Mouse (Mus musculus) Muller cell, postnatal 12 days (primary cell): ENCODE data around the gene Dock11.
A peak's percentile ranks its signal among the peaks of the same experiment; 100 is the strongest.

Experiments
- DNase-seq: peaks from one replicate; pipeline ENCODE4 v3.0.0-alpha.2; 2015; ENCODE audit errors: inconsistent ontology term

The Dock11 gene

GRCm38 (mm10) chrX:35950135-35950534 lies 61.5 kb downstream of the Dock11 start:
- DNase-seq = no peak

DNA sequence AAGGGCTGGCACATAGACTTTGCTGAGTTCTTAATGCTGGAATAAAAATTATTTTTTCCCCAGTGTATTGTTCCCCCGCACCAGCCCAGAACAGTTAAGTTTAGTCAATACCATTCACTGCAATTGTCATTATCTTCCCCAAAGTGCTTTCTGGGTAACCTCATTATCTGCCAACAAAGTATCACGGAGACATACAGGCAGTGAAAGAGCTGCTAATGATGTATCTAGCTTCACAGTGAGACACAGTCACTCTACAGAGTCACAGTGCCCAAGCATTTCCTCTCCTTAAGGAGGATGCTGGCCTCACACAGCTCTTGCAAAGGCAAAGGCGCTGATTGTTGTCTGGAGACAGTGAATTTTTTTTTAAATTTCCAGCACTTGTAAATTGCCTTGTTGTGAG lies 63.3 kb downstream of the Dock11 start:
- DNase-seq = peak; percentile 22

DNA sequence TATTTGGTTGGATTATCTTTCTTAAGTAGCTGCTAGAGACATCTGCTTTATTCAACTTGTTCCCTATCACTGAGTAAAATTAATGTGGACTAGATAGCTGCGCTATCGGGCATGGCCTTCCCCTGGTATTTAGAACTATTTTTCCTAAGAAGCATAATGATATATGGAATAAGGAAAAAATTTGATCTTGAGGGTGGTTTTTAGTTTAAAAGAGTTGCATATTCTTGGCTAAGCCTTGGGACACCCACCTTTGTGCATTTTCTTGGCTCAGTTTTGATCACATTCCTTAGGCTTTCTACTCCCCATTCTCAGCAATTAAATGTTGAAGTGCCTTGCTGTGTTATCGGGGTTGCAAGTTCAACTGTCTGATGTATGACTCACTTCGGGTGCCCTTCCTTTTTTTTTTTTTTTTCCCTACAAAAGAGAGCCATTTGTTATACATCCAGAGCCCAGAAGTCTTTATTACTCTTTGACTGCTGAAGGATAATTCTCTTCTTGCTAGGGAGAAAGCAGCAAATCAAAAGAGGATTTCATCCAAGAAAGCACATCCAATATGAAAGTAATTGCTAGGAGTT lies 64.0 kb downstream of the Dock11 start:
- peak; percentile 65 for DNase-seq

GRCm38 (mm10) chrX:35956236-35956635 lies 67.6 kb downstream of the Dock11 start:
- DNase-seq = no peak

DNA sequence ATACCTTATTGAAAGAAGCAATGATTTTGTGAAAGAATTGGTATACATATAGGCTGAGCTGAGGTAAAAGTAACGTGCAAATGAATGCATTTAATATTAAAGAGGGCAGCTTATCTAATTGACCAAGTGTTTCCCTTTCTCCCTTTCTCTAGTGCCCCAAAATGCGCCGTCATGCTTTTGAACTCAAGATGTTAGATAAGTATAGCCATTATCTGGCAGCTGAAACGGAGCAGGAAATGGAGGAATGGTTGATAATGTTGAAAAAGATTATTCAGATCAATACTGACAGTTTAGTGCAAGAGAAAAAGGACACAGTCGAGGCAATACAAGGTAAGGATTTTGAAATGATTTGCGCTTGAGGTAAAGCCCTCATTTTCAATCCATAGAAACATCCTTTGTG lies 74.5 kb downstream of the Dock11 start:
- DNase-seq = no peak

- no peak for DNase-seq
These were observed 80.6 kb downstream of the Dock11 start for GRCm38 (mm10) chrX:35969276-35969675.

DNA sequence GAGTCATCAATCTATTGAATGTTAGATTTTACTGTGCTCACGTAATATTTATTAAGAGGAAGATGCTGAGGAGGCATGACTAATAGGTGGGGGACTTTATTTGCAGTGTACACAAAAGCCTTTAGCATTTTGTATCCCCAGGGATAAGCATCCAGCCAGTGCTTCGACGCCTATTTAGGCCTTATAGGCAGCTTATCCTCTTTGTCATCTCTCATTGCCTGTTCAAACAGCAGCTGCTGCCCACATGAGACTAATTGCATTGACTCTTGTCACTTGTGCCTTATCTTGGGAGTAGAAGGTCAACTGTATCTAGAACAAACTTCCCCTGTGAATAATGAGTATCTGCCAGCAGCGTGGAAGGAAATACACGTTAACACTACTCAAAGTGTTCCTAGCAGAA lies 88.0 kb downstream of the Dock11 start:
- no peak for DNase-seq

DNA sequence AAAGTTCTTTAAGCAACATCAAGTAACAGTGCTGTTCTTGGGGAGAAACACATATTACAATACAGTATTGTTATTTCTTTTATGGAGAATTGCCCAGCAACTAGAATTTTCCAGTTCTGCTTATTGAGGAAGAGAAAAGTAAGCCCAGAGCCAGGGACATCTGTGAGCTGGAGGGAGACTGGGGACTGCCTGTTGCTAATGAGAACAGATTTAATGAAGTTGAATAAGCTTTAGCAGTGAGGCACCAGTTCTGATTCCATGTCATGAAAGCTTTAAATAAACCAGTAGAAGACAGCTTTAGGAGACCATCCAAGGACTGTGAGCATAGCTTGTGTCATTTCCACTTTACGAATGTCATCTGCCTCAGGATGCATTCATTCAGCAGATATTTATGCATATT lies 99.3 kb downstream of the Dock11 start:
- DNase-seq = no peak

DNA sequence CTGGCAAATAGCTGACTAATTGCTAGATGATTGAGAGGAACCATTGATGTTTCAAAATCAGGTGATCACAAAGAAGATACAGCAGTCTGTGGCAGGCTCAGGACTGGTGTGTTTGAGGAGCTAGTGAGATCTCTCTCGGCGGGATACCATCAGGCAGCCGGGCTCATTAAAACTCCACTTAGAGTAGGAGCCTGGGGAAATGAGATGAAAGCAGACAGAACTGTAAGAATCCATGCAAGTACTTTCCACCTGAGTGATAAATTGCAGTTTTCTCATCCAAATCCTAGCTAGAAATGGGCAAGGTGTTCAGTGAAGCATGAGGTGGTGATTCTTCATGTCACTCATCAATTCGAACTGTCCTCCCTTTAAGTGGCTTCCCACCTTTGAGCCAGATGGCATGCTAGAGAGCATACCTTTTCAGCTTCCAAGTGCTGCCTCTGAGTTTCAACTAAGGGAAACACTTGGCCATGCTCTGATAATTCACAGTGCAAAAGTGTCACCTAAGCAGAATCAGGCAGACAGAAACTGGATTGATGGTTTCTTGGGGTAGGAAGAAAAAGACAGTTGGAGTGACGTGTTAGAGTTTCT lies 102.0 kb downstream of the Dock11 start:
- DNase-seq = no peak

DNA sequence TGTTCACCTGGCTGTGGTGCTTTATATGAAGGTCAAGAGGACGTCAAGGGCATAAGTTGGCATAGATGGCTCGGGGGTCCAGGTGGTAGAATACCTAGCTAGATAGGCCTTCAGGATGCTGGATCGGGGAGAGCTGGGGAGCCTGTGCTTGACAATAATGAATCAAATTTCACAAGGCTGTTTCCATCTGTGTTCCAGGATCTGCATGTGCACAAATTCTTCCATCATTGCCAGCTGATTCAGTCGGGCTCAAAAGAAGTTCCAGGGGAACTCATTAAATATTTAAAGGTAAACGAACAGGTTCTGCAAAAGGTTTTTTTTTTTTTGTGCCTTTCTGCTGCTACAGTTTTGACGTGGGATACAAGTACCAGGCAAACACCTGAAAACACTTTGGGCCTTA lies 105.6 kb downstream of the Dock11 start:
- DNase-seq = no peak

GRCm38 (mm10) chrX:35997004-35997403 lies 108.4 kb downstream of the Dock11 start:
- DNase-seq = peak; percentile 26

DNA sequence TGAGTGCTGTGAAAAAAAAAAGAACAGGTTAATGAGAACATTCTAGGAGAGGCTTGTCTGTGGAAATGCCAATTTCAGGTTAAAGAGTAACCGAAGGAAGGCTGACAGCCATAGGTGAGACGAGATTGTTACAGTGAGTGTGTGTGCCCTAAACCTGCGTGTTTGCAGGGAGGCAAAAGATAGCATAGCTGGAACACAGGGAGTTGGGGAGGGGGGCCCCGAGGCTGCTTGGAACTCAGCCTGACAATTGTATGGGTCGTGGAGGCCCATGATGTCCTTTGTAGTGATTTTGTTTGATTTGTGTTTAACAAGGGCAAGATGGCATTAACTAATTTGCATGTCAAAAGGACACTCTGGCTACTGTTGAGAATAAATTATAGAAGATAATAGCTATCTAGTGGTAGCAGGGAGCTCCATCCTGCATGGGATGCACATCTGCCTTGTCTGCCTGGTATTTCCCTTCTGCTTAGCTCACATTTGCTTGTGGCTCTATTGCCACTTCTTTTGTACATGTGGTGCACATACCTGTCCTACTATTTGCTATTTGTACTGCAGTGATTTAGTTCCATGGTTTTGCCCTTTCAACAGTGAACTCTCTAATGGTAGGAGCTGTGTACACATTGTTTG lies 109.3 kb downstream of the Dock11 start:
- DNase-seq = no peak

GRCm38 (mm10) chrX:36025651-36026050 lies 137.0 kb downstream of the Dock11 start:
- no peak for DNase-seq

DNA sequence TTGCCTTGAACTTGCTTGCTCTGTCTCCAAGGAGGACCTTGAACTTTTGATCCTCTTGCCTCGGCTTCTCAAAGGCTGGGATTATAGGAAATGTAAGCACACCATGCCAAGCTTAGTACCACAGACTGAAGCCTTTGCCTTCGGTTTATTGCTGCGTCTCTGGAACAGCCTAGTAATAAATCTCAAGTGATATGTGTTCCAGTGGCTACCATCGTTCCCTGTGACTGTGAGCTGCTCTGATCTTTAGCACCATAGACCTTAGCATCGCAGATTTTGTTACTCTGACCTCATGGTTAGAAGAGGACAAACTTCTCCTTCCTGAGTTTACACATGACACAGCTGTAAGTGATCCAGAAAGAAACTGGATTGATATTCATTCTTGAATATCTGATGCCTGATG lies 142.5 kb downstream of the Dock11 start:
- DNase-seq = no peak

- no peak for DNase-seq
These were observed 145.4 kb downstream of the Dock11 start for GRCm38 (mm10) chrX:36034045-36034444.

GRCm38 (mm10) chrX:36045731-36046130 lies 157.1 kb downstream of the Dock11 start:
- DNase-seq = no peak

DNA sequence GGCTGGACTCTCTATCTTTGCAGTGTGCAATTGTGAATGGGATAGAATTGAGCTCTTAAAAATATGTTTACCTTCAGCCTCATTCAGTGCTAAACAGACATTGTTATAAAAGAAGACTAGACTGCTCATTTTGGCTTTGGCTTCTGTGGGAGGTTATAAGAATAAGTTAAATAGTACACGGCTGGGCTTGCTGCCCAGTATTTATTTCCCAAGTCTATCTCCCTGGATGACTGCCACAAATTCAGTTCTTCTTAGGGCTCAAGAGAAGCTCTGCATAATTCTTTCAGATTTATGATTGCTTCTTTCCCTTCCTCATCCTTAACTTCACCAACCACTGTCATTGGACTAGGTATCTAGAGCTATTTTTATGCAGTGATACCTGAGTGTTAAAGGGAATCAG lies 158.8 kb downstream of the Dock11 start:
- DNase-seq = no peak

DNA sequence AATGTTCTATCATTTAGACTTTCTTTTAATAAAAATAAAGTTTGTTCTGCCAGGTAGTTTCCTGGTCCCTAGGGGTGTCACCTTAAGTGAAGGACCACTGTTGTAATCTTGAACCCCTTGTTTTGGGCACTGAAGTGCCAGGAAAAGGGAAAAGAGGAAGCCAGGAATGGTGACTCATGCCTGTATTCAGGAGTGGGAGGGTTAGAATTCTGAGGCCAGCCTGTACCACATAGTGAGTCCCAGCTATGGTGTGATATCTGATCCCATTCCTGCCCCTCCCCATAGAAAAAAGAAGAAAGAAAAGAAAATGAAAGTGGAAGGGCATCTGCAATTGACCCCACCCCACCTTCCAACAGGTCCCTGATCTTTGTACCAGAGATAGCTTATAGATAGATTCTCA lies 161.7 kb downstream of the Dock11 start:
- DNase-seq = peak; percentile 8

DNA sequence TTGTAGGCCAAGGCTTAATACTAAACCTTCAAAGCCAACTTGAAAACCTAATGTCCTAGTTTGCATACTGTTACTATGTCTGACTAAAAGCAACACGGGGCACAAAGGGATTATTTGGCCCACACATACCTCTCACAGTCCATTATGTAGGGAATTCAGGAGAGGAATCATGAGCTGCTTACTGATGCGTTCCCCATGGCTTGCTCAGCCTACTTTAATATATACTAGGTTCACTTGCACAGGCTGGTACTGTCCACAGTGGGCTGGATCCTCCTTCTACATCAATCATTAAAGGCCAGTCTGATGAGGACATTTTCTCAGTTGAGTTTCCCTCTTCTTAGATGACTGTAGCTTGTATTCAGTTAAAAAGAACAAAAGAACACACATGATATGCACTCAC lies 185.4 kb downstream of the Dock11 start:
- DNase-seq = no peak

GRCm38 (mm10) chrX:36077164-36077563 lies 188.5 kb downstream of the Dock11 start:
- no peak for DNase-seq

GRCm38 (mm10) chrX:36082917-36083316 lies 194.3 kb downstream of the Dock11 start:
- DNase-seq = peak; percentile 34

DNA sequence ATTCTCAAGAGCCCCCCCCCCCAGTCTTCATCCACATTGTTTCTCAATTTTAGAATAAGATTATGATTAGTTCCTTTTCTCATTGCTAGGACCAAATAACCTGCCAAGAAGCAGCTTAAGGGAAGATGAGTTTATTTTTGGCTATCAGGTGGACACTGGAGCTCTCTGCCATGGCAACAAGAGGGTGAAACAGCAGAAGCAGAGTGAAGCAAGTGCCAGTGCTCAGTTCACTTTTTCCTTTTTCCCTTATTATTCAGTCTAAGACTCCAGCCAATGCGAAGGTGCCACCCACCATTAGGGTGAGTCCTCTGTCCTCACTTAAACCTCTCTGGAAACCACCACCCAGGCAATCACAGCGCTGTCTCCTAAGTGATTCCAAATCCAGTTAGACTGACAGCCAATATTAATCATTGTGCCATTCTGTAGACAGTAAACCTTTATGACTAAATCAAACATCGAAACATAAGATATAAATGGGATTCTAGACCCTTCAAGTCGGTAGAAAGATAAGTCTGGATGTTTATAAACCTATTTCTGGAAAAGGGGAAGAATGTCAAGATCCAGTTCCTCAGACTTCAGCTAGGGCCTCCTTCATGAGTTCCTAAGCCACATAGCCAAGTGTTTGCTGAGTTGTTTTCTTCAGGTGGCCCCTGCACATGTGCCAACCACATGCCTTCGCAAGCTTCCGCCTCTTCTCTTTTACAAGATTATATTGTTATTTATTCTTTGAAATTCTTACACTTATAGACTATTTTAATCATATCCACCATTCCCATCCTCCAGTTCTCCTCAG lies 200.0 kb downstream of the Dock11 start:
- DNase-seq = no peak

- DNase-seq = no peak
These were observed 212.3 kb downstream of the Dock11 start for GRCm38 (mm10) chrX:36100883-36101282.
